Mouse (Mus musculus): ENCODE results near the gene Pth1r.

GRCm38 (mm10) chr9:110732623-110733022 is 14.3 kb downstream of the Pth1r start:
- TF ChIP-seq CTCF (IDR thresholded peaks at IDR 0.05; ENCODE audit: extremely low read depth, insufficient read depth, low read length) (no peak), POLR2A (IDR thresholded peaks at IDR 0.05; ENCODE audit: extremely low read depth, insufficient read depth, low read length) (no peak)

Data from cortical plate, adult 2 months (tissue).